Mouse (Mus musculus): ENCODE results near the gene Fcer2a. TPM values are rescaled to one million over a fixed set of nuclear protein-coding genes. Genes with fewer than 3 reads are reported as not detected.

The Fcer2a gene
- polyA plus RNA-seq, 1 experiment from 2014 or later = 0.11 TPM

DNA sequence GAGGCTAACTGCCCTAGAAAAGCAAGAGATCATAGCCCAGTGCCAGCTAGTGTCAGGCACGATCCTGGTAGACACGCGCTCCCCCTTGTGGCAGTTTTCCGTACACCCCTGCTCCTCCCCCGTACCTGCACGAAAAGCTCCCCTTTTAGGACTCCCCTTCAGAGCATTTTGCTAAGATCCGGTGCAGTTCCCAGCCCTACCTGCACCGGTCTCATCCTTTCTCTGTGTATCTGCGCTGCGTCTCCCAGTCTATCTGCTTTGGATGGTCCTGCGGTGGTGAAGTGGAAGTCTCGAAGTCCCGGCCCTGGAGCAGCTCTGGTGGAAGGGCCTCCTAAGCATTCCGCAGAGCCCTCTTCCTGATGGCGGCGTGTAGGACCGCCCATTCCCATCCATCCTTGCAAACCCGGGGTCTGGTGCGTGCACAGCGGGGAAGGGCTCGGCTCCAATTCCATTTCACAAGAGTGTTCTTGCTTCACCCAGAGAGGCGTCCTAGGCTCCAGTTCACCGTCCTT, 21.9 kb downstream of the Fcer2a start, which contains the start of gene Fcor:
TSS of gene Fcor (minus strand) at position 383 of the 512 bp plus-strand sequence.
- WGBS = under 1% methylated on average over 23 of the region's 23 CpGs
- peak; percentile 85 for DNase-seq (ENCODE audit: low spot score)
- Histone ChIP-seq H3K27ac (replicated peaks) (peak within 1 kb of the TSS; percentile 88), H3K4me3 (peak within 1 kb of the TSS; percentile 64), H3K36me3 (no peaks in the 10 kb centered on the region), H3K27me3 (ENCODE audit: low read depth, poor library complexity, severe bottlenecking) (no peaks in the 10 kb centered on the region), H3K9me3 (replicated peaks) (no peaks in the 10 kb centered on the region), H3K4me1 (peaks cover 12% of the 10 kb centered on the region)

DNA sequence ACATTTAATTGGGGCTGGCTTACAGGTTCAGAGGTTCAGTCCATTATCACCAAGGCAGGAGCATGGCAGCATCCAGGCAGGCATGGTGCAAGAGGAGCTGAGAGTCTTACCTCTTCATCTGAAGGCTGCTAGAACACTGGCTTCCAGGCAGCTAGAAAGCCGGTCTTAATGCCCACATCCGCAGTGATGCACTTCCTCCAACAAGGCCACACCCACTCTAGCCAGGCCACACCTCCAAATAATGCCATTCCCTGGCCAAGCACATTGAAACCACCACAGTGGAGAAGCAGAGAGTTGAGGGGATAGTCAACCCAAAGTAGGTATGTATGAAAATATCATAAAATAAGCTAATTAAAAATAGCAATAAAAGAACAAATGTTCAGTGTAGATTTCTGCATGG, 23.6 kb downstream of the Fcer2a start:
- H3K27me3 ChIP-seq (ENCODE audit: low read depth, poor library complexity, severe bottlenecking) = no peaks in the 10 kb centered on the region
- no peak overlapping the region for H3K27ac ChIP-seq (replicated peaks)
- H3K36me3 ChIP-seq = no peaks in the 10 kb centered on the region
- H3K9me3 ChIP-seq (replicated peaks) = no peaks in the 10 kb centered on the region
- H3K4me1 ChIP-seq = peaks cover 7% of the 10 kb centered on the region
- no peak for DNase-seq (ENCODE audit: low spot score)
- WGBS = 78% methylated on average over 2 of the region's 2 CpGs
- no peak overlapping the region for H3K4me3 ChIP-seq

DNA sequence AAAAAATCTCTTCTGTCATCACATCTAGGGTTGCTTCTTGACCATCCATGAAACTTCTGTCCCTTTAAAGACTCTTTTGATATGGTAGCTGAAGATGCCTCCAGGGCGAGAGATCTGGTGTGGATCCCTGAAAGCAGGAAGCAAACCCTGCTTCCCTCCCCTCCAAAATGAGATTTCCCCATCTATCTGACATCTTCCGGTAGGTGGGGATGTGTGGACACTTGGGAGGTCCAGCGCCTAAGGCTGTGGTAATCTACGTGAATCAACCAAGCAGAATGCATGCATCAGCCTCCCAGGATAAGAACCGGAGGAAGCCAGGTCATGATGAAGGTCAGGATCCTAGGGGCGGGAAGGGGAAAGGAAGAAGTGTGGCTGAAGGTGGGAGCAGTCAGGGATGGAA, 28.5 kb downstream of the Fcer2a start, which contains the start of gene Mcemp1:
TSS of gene Mcemp1 (plus strand) at position 248 of the 400 bp plus-strand sequence.
- Histone ChIP-seq H3K27ac (replicated peaks) (no peak within 1 kb of the TSS), H3K27me3 (ENCODE audit: low read depth, poor library complexity, severe bottlenecking) (no peaks in the 10 kb centered on the region), H3K4me1 (no peaks in the 10 kb centered on the region), H3K4me3 (no peak within 1 kb of the TSS), H3K9me3 (replicated peaks) (no peaks in the 10 kb centered on the region), H3K36me3 (no peaks in the 10 kb centered on the region)
- no peak for DNase-seq (ENCODE audit: low spot score)
- WGBS = 78% methylated on average over 6 of the region's 6 CpGs

DNA sequence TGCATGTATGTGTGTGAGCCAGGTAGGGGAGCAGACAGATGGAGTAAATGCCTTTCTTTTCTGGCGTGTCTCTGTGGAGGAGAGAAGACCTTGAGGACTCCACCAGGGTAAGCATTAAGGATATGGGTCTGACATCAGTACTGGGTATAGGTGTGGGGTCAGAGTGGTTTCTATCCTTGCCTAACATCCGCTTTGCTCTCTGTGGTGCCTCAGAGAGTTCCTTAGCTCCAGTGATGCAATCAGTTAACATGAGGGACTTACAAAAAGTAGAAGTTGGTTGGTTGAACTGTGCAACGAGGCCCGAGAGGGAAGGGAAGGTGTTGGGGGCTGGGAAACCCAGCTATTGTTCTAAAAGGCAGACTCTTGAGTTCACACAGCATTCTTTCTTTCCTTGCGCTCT, 29.6 kb downstream of the Fcer2a start:
- Histone ChIP-seq H3K4me1 (no peaks in the 10 kb centered on the region), H3K27ac (replicated peaks) (no peak overlapping the region), H3K4me3 (no peak overlapping the region), H3K27me3 (ENCODE audit: low read depth, poor library complexity, severe bottlenecking) (no peaks in the 10 kb centered on the region), H3K9me3 (replicated peaks) (no peaks in the 10 kb centered on the region), H3K36me3 (no peaks in the 10 kb centered on the region)
- 64% methylated on average over 5 of the region's 5 CpGs for WGBS
- no peak for DNase-seq (ENCODE audit: low spot score)

DNA sequence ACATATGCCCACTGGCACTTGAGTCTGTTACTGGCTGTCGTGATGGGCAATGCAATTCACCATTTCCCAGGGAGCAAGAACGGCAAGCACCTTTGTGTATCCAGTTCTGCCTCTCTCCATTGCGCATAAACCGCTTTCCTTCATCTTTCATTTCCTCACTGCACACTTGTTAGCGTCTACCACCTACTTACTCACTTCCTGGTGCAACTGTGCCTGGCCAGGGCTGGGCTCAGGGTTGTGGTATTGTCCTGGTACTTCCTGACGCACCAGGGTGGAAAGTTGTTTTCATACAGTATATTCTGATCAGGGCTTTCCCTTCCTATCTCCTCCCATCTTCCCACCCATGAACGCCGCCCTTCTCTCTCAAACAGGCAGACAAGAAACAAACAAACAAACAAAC, 33.1 kb downstream of the Fcer2a start:
- H3K27ac ChIP-seq (replicated peaks) = no peak overlapping the region
- no peaks in the 10 kb centered on the region for H3K36me3 ChIP-seq
- no peaks in the 10 kb centered on the region for H3K9me3 ChIP-seq (replicated peaks)
- no peak overlapping the region for H3K4me3 ChIP-seq
- no peaks in the 10 kb centered on the region for H3K27me3 ChIP-seq (ENCODE audit: low read depth, poor library complexity, severe bottlenecking)
- H3K4me1 ChIP-seq = peaks cover 11% of the 10 kb centered on the region
- no peak for DNase-seq (ENCODE audit: low spot score)
- WGBS = 88% methylated on average over 8 of the region's 8 CpGs

DNA sequence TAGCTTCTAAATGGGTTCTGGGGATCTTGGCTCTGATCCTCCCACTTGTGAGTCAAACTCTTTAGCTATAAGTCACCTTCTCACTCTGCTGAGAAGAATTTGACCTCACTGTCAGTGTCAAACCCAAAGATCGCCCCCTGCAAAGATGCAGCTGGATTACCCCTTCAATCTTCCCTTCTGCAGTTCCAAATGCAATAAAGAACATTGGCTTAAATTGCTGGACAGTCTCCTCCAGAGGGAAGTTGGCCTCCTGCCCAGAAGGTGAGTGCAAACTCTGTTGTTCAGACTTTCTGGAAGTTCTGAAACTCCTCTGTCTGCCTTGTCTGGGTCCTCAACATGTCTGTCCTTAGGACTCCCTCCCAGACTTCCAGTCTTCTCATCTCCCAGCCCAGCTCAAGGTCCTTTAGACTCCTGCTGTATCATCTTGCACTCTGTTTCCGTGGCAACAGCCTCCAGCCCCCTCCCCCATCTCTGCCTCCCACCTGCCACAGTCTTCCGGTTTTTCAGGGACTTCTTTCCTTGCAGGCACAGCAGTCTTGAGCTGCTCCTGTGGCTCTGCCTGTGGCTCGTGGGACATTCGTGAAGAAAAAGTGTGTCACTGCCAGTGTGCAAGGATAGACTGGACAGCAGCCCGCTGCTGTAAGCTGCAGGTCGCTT, 37.1 kb downstream of the Fcer2a start:
- H3K27ac ChIP-seq (replicated peaks) = peak overlapping the region; percentile 19; the same call in 1 of the 2 replicates
- no peaks in the 10 kb centered on the region for H3K36me3 ChIP-seq
- no peaks in the 10 kb centered on the region for H3K9me3 ChIP-seq (replicated peaks)
- peaks cover 11% of the 10 kb centered on the region for H3K4me1 ChIP-seq
- DNase-seq (ENCODE audit: low spot score) = peak; percentile 53
- H3K27me3 ChIP-seq (ENCODE audit: low read depth, poor library complexity, severe bottlenecking) = no peaks in the 10 kb centered on the region
- H3K4me3 ChIP-seq = peak overlapping the region; percentile 30; the same call in 1 of the 2 replicates
- WGBS = 25% methylated on average over 7 of the region's 7 CpGs

- H3K9me3 ChIP-seq (replicated peaks) = no peaks in the 10 kb centered on the region
- H3K27me3 ChIP-seq (ENCODE audit: low read depth, poor library complexity, severe bottlenecking) = no peaks in the 10 kb centered on the region
- no peak for DNase-seq (ENCODE audit: low spot score)
- no peak within 1 kb of the TSS for H3K27ac ChIP-seq (replicated peaks)
- H3K36me3 ChIP-seq = no peaks in the 10 kb centered on the region
- no peak within 1 kb of the TSS for H3K4me3 ChIP-seq
- WGBS = 73% methylated on average over 3 of the region's 3 CpGs
- H3K4me1 ChIP-seq = peaks cover 11% of the 10 kb centered on the region
These were observed 38.4 kb downstream of the Fcer2a start, which contains the start of gene Retn for GRCm38 (mm10) chr8:3655526-3655925. Retn (plus strand) TSS chr8:3655770.

- Histone ChIP-seq H3K27ac (replicated peaks) (no peak overlapping the region), H3K4me3 (no peak overlapping the region), H3K36me3 (no peaks in the 10 kb centered on the region), H3K4me1 (peaks cover 11% of the 10 kb centered on the region), H3K27me3 (ENCODE audit: low read depth, poor library complexity, severe bottlenecking) (no peaks in the 10 kb centered on the region), H3K9me3 (replicated peaks) (no peaks in the 10 kb centered on the region)
- WGBS = 77% methylated on average over 11 of the region's 11 CpGs
- DNase-seq (ENCODE audit: low spot score) = no peak
These were observed 39.1 kb downstream of the Fcer2a start for GRCm38 (mm10) chr8:3654726-3655508.

GRCm38 (mm10) chr8:3652845-3653244, 41.1 kb downstream of the Fcer2a start:
- no peaks in the 10 kb centered on the region for H3K36me3 ChIP-seq
- DNase-seq (ENCODE audit: low spot score) = no peak
- H3K4me3 ChIP-seq = no peak overlapping the region
- 71% methylated on average over 3 of the region's 3 CpGs for WGBS
- no peaks in the 10 kb centered on the region for H3K9me3 ChIP-seq (replicated peaks)
- H3K27ac ChIP-seq (replicated peaks) = no peak overlapping the region
- H3K27me3 ChIP-seq (ENCODE audit: low read depth, poor library complexity, severe bottlenecking) = no peaks in the 10 kb centered on the region
- peaks cover 11% of the 10 kb centered on the region for H3K4me1 ChIP-seq

GRCm38 (mm10) chr8:3648990-3649389, 45.0 kb downstream of the Fcer2a start:
- Histone ChIP-seq H3K27me3 (ENCODE audit: low read depth, poor library complexity, severe bottlenecking) (no peaks in the 10 kb centered on the region), H3K36me3 (no peaks in the 10 kb centered on the region), H3K9me3 (replicated peaks) (no peaks in the 10 kb centered on the region), H3K27ac (replicated peaks) (no peak overlapping the region), H3K4me1 (no peaks in the 10 kb centered on the region), H3K4me3 (no peak overlapping the region)
- 44% methylated on average over 1 of the region's 1 CpGs for WGBS
- no peak for DNase-seq (ENCODE audit: low spot score)

DNA sequence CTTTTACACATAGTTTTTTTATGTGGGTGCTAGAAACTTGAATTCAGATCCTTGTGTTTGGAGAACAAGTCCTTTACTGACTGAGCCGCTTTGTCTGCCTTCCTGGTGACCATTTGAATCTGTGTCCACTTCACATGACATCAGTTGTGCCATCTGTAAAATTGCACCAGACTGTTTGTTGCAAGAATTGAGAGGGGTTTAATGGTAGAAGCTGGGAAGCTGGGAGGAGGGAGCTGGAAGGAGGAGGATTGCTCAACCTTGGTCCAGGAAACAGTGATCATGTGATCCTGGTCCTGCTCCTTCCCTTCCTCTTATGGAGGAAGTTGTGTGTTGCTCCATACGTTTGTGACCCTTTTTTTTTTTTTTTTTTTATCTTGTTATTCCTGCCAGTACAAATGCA, 45.7 kb downstream of the Fcer2a start:
- Histone ChIP-seq H3K9me3 (replicated peaks) (no peaks in the 10 kb centered on the region), H3K4me1 (no peaks in the 10 kb centered on the region), H3K36me3 (no peaks in the 10 kb centered on the region), H3K27ac (replicated peaks) (no peak overlapping the region), H3K27me3 (ENCODE audit: low read depth, poor library complexity, severe bottlenecking) (no peaks in the 10 kb centered on the region), H3K4me3 (no peak overlapping the region)
- WGBS = 72% methylated on average over 2 of the region's 2 CpGs
- DNase-seq (ENCODE audit: low spot score) = no peak

GRCm38 (mm10) chr8:3647561-3647960, 46.4 kb downstream of the Fcer2a start:
- 76% methylated on average over 4 of the region's 4 CpGs for WGBS
- Histone ChIP-seq H3K9me3 (replicated peaks) (no peaks in the 10 kb centered on the region), H3K4me3 (no peak overlapping the region), H3K27me3 (ENCODE audit: low read depth, poor library complexity, severe bottlenecking) (no peaks in the 10 kb centered on the region), H3K36me3 (no peaks in the 10 kb centered on the region), H3K4me1 (no peaks in the 10 kb centered on the region), H3K27ac (replicated peaks) (no peak overlapping the region)
- DNase-seq (ENCODE audit: low spot score) = no peak
